Mouse (Mus musculus): Measurements from ENCODE around the gene Mark3. TPM values are rescaled to one million over a fixed set of nuclear protein-coding genes. Genes with fewer than 3 reads are reported as not detected.

Mark3 gene
- polyA plus RNA-seq, 1 experiment from 2014 or later, result 49.4 TPM

DNA sequence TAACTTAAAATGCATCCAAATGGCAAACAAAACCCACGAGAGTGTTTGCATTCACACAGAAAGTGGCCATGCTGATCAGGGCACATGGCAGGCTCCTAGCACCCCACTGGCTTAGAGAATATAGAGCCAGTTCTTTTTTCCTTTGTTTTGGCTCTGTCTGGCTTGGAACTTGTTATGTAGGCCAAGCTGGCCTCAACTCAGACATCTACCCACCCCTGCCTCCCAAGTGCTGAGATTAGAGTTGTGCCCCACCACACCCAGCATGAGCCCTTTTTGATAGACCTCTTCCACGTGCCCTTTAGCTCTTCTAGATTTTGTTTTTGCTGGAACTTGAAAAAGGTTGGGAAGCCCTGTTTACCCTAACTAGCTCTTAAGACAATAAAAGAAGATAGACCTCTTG, 19.5 kb downstream of the Mark3 start:
- Histone ChIP-seq H3K9me3 (ENCODE audit: control insufficient read depth, low read length) (no peaks in the 10 kb centered on the region), H3K27ac (ENCODE audit: low read depth) (no peak overlapping the region), H3K27me3 (replicated peaks; ENCODE audit: control insufficient read depth, insufficient read depth, low read length) (no peaks in the 10 kb centered on the region), H3K36me3 (ENCODE audit: control insufficient read depth, insufficient read depth, low read length) (peaks cover 53% of the 10 kb centered on the region), H3K4me1 (replicated peaks; ENCODE audit: control insufficient read depth, insufficient read depth, low read length) (no peaks in the 10 kb centered on the region), H3K4me3 (ENCODE audit: low read depth, low read length) (no peak overlapping the region), H3K9ac (ENCODE audit: low read length) (no peak overlapping the region), H3K4me2 (ENCODE audit: low read length) (no peak overlapping the region)
- ATAC-seq (replicated peaks; ENCODE audit: low FRiP score, low TSS enrichment, low read depth) (no peak), DNase-seq (ENCODE audit: low spot score) (no peak)
- 85% methylated on average over 2 of the region's 2 CpGs for WGBS

DNA sequence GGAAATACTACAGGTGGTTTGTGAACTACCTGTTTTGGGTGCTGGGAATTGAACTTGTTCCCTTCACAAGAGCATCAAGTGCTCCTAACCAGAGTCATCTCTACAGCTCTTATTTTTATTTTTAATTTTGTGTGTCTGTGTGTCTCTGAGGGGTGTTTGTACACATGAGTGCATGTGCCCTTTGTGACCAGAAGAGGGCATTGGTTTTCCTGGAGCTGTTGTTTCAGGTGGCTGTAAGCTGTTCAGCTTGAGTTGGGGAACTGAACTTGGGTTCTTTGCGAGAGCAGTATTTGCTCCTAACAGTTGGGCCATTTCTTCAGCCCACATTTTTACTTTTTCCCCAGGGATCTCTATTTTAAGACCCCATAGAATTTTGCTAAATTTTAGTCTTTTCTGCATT, 23.0 kb downstream of the Mark3 start:
- Histone ChIP-seq H3K4me3 (ENCODE audit: low read depth, low read length) (no peak overlapping the region), H3K9me3 (ENCODE audit: control insufficient read depth, low read length) (no peaks in the 10 kb centered on the region), H3K4me1 (replicated peaks; ENCODE audit: control insufficient read depth, insufficient read depth, low read length) (no peaks in the 10 kb centered on the region), H3K9ac (ENCODE audit: low read length) (no peak overlapping the region), H3K36me3 (ENCODE audit: control insufficient read depth, insufficient read depth, low read length) (peaks cover 78% of the 10 kb centered on the region), H3K27ac (ENCODE audit: low read depth) (no peak overlapping the region), H3K4me2 (ENCODE audit: low read length) (no peak overlapping the region), H3K27me3 (replicated peaks; ENCODE audit: control insufficient read depth, insufficient read depth, low read length) (no peaks in the 10 kb centered on the region)
- WGBS, result 100% methylated on average over 1 of the region's 1 CpGs
- DNase-seq (ENCODE audit: low spot score), result no peak
- no peak for ATAC-seq (replicated peaks; ENCODE audit: low FRiP score, low TSS enrichment, low read depth)

DNA sequence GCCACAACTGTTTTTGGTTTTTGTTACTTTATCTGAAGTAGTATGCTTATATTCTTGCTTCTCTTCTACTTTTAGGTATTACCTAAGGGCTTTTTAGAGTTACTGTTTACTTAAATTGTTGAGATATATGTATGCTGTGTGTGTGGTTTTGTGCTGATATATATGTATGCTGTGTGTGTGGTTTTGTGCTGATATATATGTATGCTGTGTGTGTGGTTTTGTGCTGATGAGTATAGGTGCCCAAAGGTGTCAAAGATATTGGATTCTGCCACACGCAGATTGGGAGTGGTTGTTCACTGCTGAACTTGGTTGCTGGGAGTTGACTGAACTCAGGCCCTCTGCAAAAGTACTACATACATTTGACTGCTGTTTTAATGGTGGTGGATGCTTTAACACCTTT, 24.6 kb downstream of the Mark3 start:
- Histone ChIP-seq H3K4me1 (replicated peaks; ENCODE audit: control insufficient read depth, insufficient read depth, low read length) (no peaks in the 10 kb centered on the region), H3K4me2 (ENCODE audit: low read length) (no peak overlapping the region), H3K4me3 (ENCODE audit: low read depth, low read length) (no peak overlapping the region), H3K27me3 (replicated peaks; ENCODE audit: control insufficient read depth, insufficient read depth, low read length) (no peaks in the 10 kb centered on the region), H3K9me3 (ENCODE audit: control insufficient read depth, low read length) (no peaks in the 10 kb centered on the region), H3K36me3 (ENCODE audit: control insufficient read depth, insufficient read depth, low read length) (peaks cover 72% of the 10 kb centered on the region), H3K27ac (ENCODE audit: low read depth) (no peak overlapping the region), H3K9ac (ENCODE audit: low read length) (no peak overlapping the region)
- DNase-seq (ENCODE audit: low spot score) (no peak), ATAC-seq (replicated peaks; ENCODE audit: low FRiP score, low TSS enrichment, low read depth) (no peak)
- 96% methylated on average over 1 of the region's 1 CpGs for WGBS

GRCm38 (mm10) chr12:111599640-111600039, 25.3 kb downstream of the Mark3 start:
- Histone ChIP-seq H3K4me1 (replicated peaks; ENCODE audit: control insufficient read depth, insufficient read depth, low read length) (no peaks in the 10 kb centered on the region), H3K27me3 (replicated peaks; ENCODE audit: control insufficient read depth, insufficient read depth, low read length) (no peaks in the 10 kb centered on the region), H3K9ac (ENCODE audit: low read length) (no peak overlapping the region), H3K36me3 (ENCODE audit: control insufficient read depth, insufficient read depth, low read length) (peaks cover 66% of the 10 kb centered on the region), H3K27ac (ENCODE audit: low read depth) (no peak overlapping the region), H3K9me3 (ENCODE audit: control insufficient read depth, low read length) (no peaks in the 10 kb centered on the region), H3K4me2 (ENCODE audit: low read length) (no peak overlapping the region), H3K4me3 (ENCODE audit: low read depth, low read length) (no peak overlapping the region)
- 89% methylated on average over 5 of the region's 5 CpGs for whole genome bisulfite sequencing
- ATAC-seq (replicated peaks; ENCODE audit: low FRiP score, low TSS enrichment, low read depth), result no peak
- DNase-seq (ENCODE audit: low spot score), result no peak

- H3K9ac ChIP-seq (ENCODE audit: low read length), result no peak overlapping the region
- H3K9me3 ChIP-seq (ENCODE audit: control insufficient read depth, low read length), result no peaks in the 10 kb centered on the region
- no peak overlapping the region for H3K27ac ChIP-seq (ENCODE audit: low read depth)
- no peak for ATAC-seq (replicated peaks; ENCODE audit: low FRiP score, low TSS enrichment, low read depth)
- WGBS, result 85% methylated on average over 3 of the region's 3 CpGs
- H3K36me3 ChIP-seq (ENCODE audit: control insufficient read depth, insufficient read depth, low read length), result peaks cover 45% of the 10 kb centered on the region
- no peaks in the 10 kb centered on the region for H3K27me3 ChIP-seq (replicated peaks; ENCODE audit: control insufficient read depth, insufficient read depth, low read length)
- no peak overlapping the region for H3K4me3 ChIP-seq (ENCODE audit: low read depth, low read length)
- DNase-seq (ENCODE audit: low spot score), result no peak
- no peaks in the 10 kb centered on the region for H3K4me1 ChIP-seq (replicated peaks; ENCODE audit: control insufficient read depth, insufficient read depth, low read length)
- no peak overlapping the region for H3K4me2 ChIP-seq (ENCODE audit: low read length)
Measured at GRCm38 (mm10) chr12:111603871-111604270, 29.5 kb downstream of the Mark3 start.

- Histone ChIP-seq H3K36me3 (ENCODE audit: control insufficient read depth, insufficient read depth, low read length) (peaks cover 42% of the 10 kb centered on the region), H3K4me3 (ENCODE audit: low read depth, low read length) (no peak overlapping the region), H3K4me2 (ENCODE audit: low read length) (no peak overlapping the region), H3K27me3 (replicated peaks; ENCODE audit: control insufficient read depth, insufficient read depth, low read length) (no peaks in the 10 kb centered on the region), H3K27ac (ENCODE audit: low read depth) (no peak overlapping the region), H3K9me3 (ENCODE audit: control insufficient read depth, low read length) (no peaks in the 10 kb centered on the region), H3K9ac (ENCODE audit: low read length) (no peak overlapping the region), H3K4me1 (replicated peaks; ENCODE audit: control insufficient read depth, insufficient read depth, low read length) (no peaks in the 10 kb centered on the region)
- WGBS, result 93% methylated on average over 2 of the region's 2 CpGs
- DNase-seq (ENCODE audit: low spot score) (no peak), ATAC-seq (replicated peaks; ENCODE audit: low FRiP score, low TSS enrichment, low read depth) (no peak)
Measured at GRCm38 (mm10) chr12:111605619-111606018, 31.3 kb downstream of the Mark3 start.

DNA sequence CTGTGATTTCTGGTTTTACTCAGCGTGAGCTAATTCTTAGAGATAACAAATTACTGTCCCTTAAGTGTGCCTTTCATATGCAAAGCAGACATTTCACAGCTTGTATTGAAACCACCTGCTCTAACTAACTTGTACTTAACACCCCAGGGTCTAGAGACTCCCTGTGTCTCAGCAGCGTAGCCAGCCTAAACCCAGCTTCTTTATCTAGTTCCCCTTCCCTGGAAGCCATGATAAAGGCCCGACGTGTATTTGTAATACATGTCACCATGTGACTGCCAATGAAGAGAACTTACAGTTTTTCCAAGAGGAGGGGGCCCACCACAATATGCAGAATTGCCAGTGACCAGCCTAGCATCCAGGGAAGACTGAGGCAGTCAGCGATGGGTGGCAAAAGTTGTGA, 33.7 kb downstream of the Mark3 start:
- DNase-seq (ENCODE audit: low spot score) (no peak), ATAC-seq (replicated peaks; ENCODE audit: low FRiP score, low TSS enrichment, low read depth) (no peak)
- H3K9ac ChIP-seq (ENCODE audit: low read length), result no peak overlapping the region
- 61% methylated on average over 5 of the region's 5 CpGs for WGBS
- H3K36me3 ChIP-seq (ENCODE audit: control insufficient read depth, insufficient read depth, low read length), result peaks cover 44% of the 10 kb centered on the region
- H3K27me3 ChIP-seq (replicated peaks; ENCODE audit: control insufficient read depth, insufficient read depth, low read length), result no peaks in the 10 kb centered on the region
- H3K4me2 ChIP-seq (ENCODE audit: low read length), result no peak overlapping the region
- H3K9me3 ChIP-seq (ENCODE audit: control insufficient read depth, low read length), result no peaks in the 10 kb centered on the region
- H3K4me3 ChIP-seq (ENCODE audit: low read depth, low read length), result no peak overlapping the region
- H3K27ac ChIP-seq (ENCODE audit: low read depth), result no peak overlapping the region
- H3K4me1 ChIP-seq (replicated peaks; ENCODE audit: control insufficient read depth, insufficient read depth, low read length), result no peaks in the 10 kb centered on the region

DNA sequence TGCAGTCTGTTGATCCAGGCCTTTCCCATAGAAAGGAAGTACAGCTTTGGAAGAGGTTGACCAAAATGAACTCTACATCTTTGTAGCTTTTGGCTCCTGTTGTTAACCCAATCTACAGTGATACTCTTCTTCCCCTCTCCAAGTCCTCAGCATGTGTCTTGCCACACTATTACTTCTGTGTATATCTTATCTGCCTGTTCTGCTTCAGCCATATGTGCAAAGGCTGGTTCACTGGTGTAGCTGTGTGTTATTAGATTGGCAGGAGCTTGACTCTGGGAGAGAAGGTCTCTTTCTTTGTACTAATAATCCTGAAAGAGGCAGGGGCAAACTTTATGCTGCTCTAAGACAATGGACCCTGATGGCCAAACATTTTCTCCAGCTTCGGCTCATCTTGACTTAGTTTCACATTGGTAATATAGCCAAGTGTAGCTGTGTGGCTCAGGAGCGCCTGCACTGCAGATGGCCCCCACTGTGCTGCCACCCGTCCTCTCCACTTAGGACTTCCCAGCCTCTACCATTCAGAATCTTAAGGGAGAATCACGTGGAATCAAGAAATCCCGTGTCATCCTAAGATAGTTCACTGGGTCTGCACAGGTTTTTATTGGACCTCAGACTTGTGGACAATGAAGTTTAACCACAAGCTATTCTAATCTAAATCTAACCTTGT, 40.3 kb downstream of the Mark3 start:
- no peak for ATAC-seq (replicated peaks; ENCODE audit: low FRiP score, low TSS enrichment, low read depth)
- Histone ChIP-seq H3K9me3 (ENCODE audit: control insufficient read depth, low read length) (no peaks in the 10 kb centered on the region), H3K4me3 (ENCODE audit: low read depth, low read length) (no peak overlapping the region)

DNA sequence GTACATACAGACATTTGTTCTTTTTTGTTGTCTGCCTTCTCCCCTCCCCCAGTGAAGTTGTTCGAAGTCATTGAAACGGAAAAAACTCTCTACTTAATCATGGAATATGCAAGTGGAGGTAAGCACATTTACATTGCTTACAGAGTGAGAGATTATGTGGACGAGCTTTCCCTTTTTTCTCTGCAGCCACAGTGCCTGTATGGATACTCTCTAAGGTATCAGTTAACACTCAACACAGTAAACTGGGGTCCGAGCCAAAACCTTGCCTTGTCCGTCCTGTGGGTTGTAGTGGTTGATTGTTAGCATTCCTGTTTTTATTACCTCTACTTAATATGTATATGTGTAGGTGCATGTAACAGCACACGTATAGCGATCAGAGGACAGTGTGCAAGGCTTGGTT, 43.9 kb downstream of the Mark3 start:
- H3K9me3 ChIP-seq (ENCODE audit: control insufficient read depth, low read length), result no peaks in the 10 kb centered on the region
- peaks cover 46% of the 10 kb centered on the region for H3K36me3 ChIP-seq (ENCODE audit: control insufficient read depth, insufficient read depth, low read length)
- no peak overlapping the region for H3K27ac ChIP-seq (ENCODE audit: low read depth)
- DNase-seq (ENCODE audit: low spot score) (no peak), ATAC-seq (replicated peaks; ENCODE audit: low FRiP score, low TSS enrichment, low read depth) (no peak)
- 91% methylated on average over 7 of the region's 7 CpGs for WGBS
- H3K4me2 ChIP-seq (ENCODE audit: low read length), result no peak overlapping the region
- H3K4me1 ChIP-seq (replicated peaks; ENCODE audit: control insufficient read depth, insufficient read depth, low read length), result no peaks in the 10 kb centered on the region
- no peaks in the 10 kb centered on the region for H3K27me3 ChIP-seq (replicated peaks; ENCODE audit: control insufficient read depth, insufficient read depth, low read length)
- H3K4me3 ChIP-seq (ENCODE audit: low read depth, low read length), result no peak overlapping the region
- no peak overlapping the region for H3K9ac ChIP-seq (ENCODE audit: low read length)

More for the DNA sequence above, 40.3 kb downstream of the Mark3 start:
- no peaks in the 10 kb centered on the region for H3K4me1 ChIP-seq (replicated peaks; ENCODE audit: control insufficient read depth, insufficient read depth, low read length)
- peaks cover 44% of the 10 kb centered on the region for H3K36me3 ChIP-seq (ENCODE audit: control insufficient read depth, insufficient read depth, low read length)
- WGBS, result 88% methylated on average over 5 of the region's 5 CpGs
- H3K27me3 ChIP-seq (replicated peaks; ENCODE audit: control insufficient read depth, insufficient read depth, low read length), result no peaks in the 10 kb centered on the region
- H3K4me2 ChIP-seq (ENCODE audit: low read length), result no peak overlapping the region
- H3K9ac ChIP-seq (ENCODE audit: low read length), result no peak overlapping the region
- H3K27ac ChIP-seq (ENCODE audit: low read depth), result no peak overlapping the region
- DNase-seq (ENCODE audit: low spot score), result no peak

Measured in intestine, embryonic 14.5 days (tissue).